Mouse (Mus musculus): ENCODE measurements at regions not wholly inside any gene's neighbourhood (a gene's known extent, or its start where the extent isn't known, plus 50 kb on each side); places are given as distances from the start of the nearest gene placed in this dataset.
"Not testable (repeated sequence)": the region's sequence is repeated elsewhere in the genome, so short reads cannot be mapped to it uniquely, and the experiment has no call there.

- H3K4me1 ChIP-seq (replicated peaks); H3K36me3 ChIP-seq; H3K4me2 ChIP-seq; H3K9ac ChIP-seq (replicated peaks); H3K27ac ChIP-seq; H3K4me3 ChIP-seq (replicated peaks); H3K27me3 ChIP-seq; H3K9me3 ChIP-seq; ATAC-seq (ENCODE audit: insufficient number of reproducible peaks, insufficient read depth, low FRiP score, low TSS enrichment, low read depth): not testable (repeated sequence)
These were observed 402.8 kb upstream of the Olfr1507 start for GRCm38 (mm10) chr14:52898310-52898709.

- H3K36me3 ChIP-seq; H3K4me1 ChIP-seq (replicated peaks); H3K27ac ChIP-seq; H3K27me3 ChIP-seq; H3K9ac ChIP-seq (replicated peaks); H3K4me2 ChIP-seq; H3K4me3 ChIP-seq (replicated peaks); ATAC-seq (ENCODE audit: insufficient number of reproducible peaks, insufficient read depth, low FRiP score, low TSS enrichment, low read depth); H3K9me3 ChIP-seq: not testable (repeated sequence)
- WGBS = no CpG with 5 or more reads among the region's 3 CpGs
These were observed 384.4 kb upstream of the Olfr1507 start for GRCm38 (mm10) chr14:52879978-52880377.

- not testable (repeated sequence) for ATAC-seq (ENCODE audit: insufficient number of reproducible peaks, insufficient read depth, low FRiP score, low TSS enrichment, low read depth); H3K27ac ChIP-seq; H3K27me3 ChIP-seq; H3K4me1 ChIP-seq (replicated peaks); H3K36me3 ChIP-seq; H3K4me3 ChIP-seq (replicated peaks); H3K4me2 ChIP-seq; H3K9me3 ChIP-seq; H3K9ac ChIP-seq (replicated peaks)
- no CpG with 5 or more reads among the region's 3 CpGs for WGBS
These were observed 368.3 kb upstream of the Olfr1507 start for GRCm38 (mm10) chr14:52863841-52864240.

GRCm38 (mm10) chr14:52863107-52863506 lies 367.6 kb upstream of the Olfr1507 start:
- H3K36me3 ChIP-seq; ATAC-seq (ENCODE audit: insufficient number of reproducible peaks, insufficient read depth, low FRiP score, low TSS enrichment, low read depth): not testable (repeated sequence)

GRCm38 (mm10) chr14:52862491-52862890 lies 366.9 kb upstream of the Olfr1507 start:
- not testable (repeated sequence) for H3K36me3 ChIP-seq; H3K9ac ChIP-seq (replicated peaks); H3K27me3 ChIP-seq; H3K9me3 ChIP-seq; ATAC-seq (ENCODE audit: insufficient number of reproducible peaks, insufficient read depth, low FRiP score, low TSS enrichment, low read depth); H3K4me1 ChIP-seq (replicated peaks); H3K27ac ChIP-seq; H3K4me2 ChIP-seq; H3K4me3 ChIP-seq (replicated peaks)
- WGBS = 60% methylated on average over 9 of the region's 20 CpGs

More at GRCm38 (mm10) chr14:52863107-52863506, 367.6 kb upstream of the Olfr1507 start:
- H3K27ac ChIP-seq; H3K9me3 ChIP-seq; H3K9ac ChIP-seq (replicated peaks); H3K4me3 ChIP-seq (replicated peaks); H3K4me1 ChIP-seq (replicated peaks); H3K4me2 ChIP-seq; H3K27me3 ChIP-seq: not testable (repeated sequence)

- ATAC-seq (ENCODE audit: insufficient number of reproducible peaks, insufficient read depth, low FRiP score, low TSS enrichment, low read depth); H3K4me3 ChIP-seq (replicated peaks); H3K4me2 ChIP-seq; H3K9me3 ChIP-seq; H3K36me3 ChIP-seq; H3K27ac ChIP-seq; H3K4me1 ChIP-seq (replicated peaks); H3K9ac ChIP-seq (replicated peaks); H3K27me3 ChIP-seq: not testable (repeated sequence)
- no CpG with 5 or more reads among the region's 2 CpGs for WGBS
These were observed 359.8 kb upstream of the Olfr1507 start for GRCm38 (mm10) chr14:52855339-52855738.

GRCm38 (mm10) chr14:52853598-52853997 lies 358.0 kb upstream of the Olfr1507 start:
- H3K36me3 ChIP-seq = not testable (repeated sequence)

GRCm38 (mm10) chr14:52847970-52848369 lies 352.4 kb upstream of the Olfr1507 start:
- not testable (repeated sequence) for H3K27me3 ChIP-seq; ATAC-seq (ENCODE audit: insufficient number of reproducible peaks, insufficient read depth, low FRiP score, low TSS enrichment, low read depth); H3K9me3 ChIP-seq; H3K4me2 ChIP-seq; H3K9ac ChIP-seq (replicated peaks); H3K4me1 ChIP-seq (replicated peaks); H3K4me3 ChIP-seq (replicated peaks); H3K36me3 ChIP-seq; H3K27ac ChIP-seq
- WGBS = no CpG with 5 or more reads among the region's 2 CpGs

More at GRCm38 (mm10) chr14:52853598-52853997, 358.0 kb upstream of the Olfr1507 start:
- not testable (repeated sequence) for H3K27me3 ChIP-seq; H3K4me3 ChIP-seq (replicated peaks); H3K4me2 ChIP-seq; H3K4me1 ChIP-seq (replicated peaks); ATAC-seq (ENCODE audit: insufficient number of reproducible peaks, insufficient read depth, low FRiP score, low TSS enrichment, low read depth); H3K27ac ChIP-seq; H3K9me3 ChIP-seq; H3K9ac ChIP-seq (replicated peaks)

GRCm38 (mm10) chr14:52824005-52824404 lies 328.5 kb upstream of the Olfr1507 start:
- H3K4me3 ChIP-seq (replicated peaks); H3K4me1 ChIP-seq (replicated peaks); H3K27me3 ChIP-seq; H3K36me3 ChIP-seq; H3K27ac ChIP-seq; H3K9ac ChIP-seq (replicated peaks); H3K4me2 ChIP-seq; H3K9me3 ChIP-seq; ATAC-seq (ENCODE audit: insufficient number of reproducible peaks, insufficient read depth, low FRiP score, low TSS enrichment, low read depth): not testable (repeated sequence)
- WGBS = no CpG with 5 or more reads among the region's 1 CpGs

- not testable (repeated sequence) for H3K4me2 ChIP-seq; H3K9me3 ChIP-seq; H3K4me3 ChIP-seq (replicated peaks); H3K27me3 ChIP-seq; H3K27ac ChIP-seq; H3K9ac ChIP-seq (replicated peaks); H3K4me1 ChIP-seq (replicated peaks); ATAC-seq (ENCODE audit: insufficient number of reproducible peaks, insufficient read depth, low FRiP score, low TSS enrichment, low read depth); H3K36me3 ChIP-seq
- no CpG with 5 or more reads among the region's 4 CpGs for WGBS
These were observed 326.1 kb upstream of the Olfr1507 start for GRCm38 (mm10) chr14:52821617-52822016.

- not testable (repeated sequence) for H3K27me3 ChIP-seq; H3K9ac ChIP-seq (replicated peaks); H3K4me1 ChIP-seq (replicated peaks); H3K9me3 ChIP-seq; H3K27ac ChIP-seq; H3K4me3 ChIP-seq (replicated peaks); ATAC-seq (ENCODE audit: insufficient number of reproducible peaks, insufficient read depth, low FRiP score, low TSS enrichment, low read depth); H3K4me2 ChIP-seq; H3K36me3 ChIP-seq
- WGBS = 100% methylated on average over 1 of the region's 5 CpGs
These were observed 315.5 kb upstream of the Olfr1507 start for GRCm38 (mm10) chr14:52811128-52811415.

GRCm38 (mm10) chr14:52810275-52811127 lies 315.0 kb upstream of the Olfr1507 start:
- H3K27ac ChIP-seq; H3K9me3 ChIP-seq; H3K4me1 ChIP-seq (replicated peaks); H3K9ac ChIP-seq (replicated peaks); H3K4me3 ChIP-seq (replicated peaks); H3K36me3 ChIP-seq; H3K27me3 ChIP-seq; ATAC-seq (ENCODE audit: insufficient number of reproducible peaks, insufficient read depth, low FRiP score, low TSS enrichment, low read depth); H3K4me2 ChIP-seq: not testable (repeated sequence)
- 71% methylated on average over 8 of the region's 8 CpGs for WGBS
